Mouse (Mus musculus) mouse embryonic stem cell (cell line): Measurements from ENCODE around the gene Arntl.

Source experiments
- in situ Hi-C, 2 experiments: fragments of 300-500 bp; cut with MboI; formaldehyde crosslinking; loops; 1 replicate in 1 of 2; 3 replicates in 1 of 2; pipeline ENCODE4 v1.14.3; 2019 to 2020; ENCODE audit warnings: low sequenced_read_pairs in 2 of 2, low pct_unique_long_range_greater_than_20kb in 1 of 2, mixed read lengths in 1 of 2; ENCODE audit not compliant: unreplicated experiment in 1 of 2

Gene Arntl

DNA sequence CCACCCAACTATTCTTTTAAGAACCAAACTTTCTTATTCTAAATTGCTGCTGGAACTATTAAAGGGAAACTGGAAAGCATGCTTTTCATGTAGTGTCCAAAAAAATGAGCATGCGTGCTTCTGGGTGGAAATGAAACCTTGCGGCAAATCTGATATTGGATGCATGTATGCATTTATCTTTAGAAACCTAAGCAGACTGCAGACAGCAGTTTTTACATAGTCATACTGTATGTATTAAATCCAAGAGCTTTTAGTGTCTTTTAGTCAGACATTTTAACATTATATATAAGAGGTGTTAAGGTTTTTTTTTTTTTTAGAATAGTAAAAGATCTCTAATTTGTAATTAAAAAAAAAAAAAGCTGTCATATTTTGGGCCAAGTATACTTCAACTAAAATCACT is 140.4 kb downstream of the Arntl start:
- in situ Hi-C loops = no loop called here

DNA sequence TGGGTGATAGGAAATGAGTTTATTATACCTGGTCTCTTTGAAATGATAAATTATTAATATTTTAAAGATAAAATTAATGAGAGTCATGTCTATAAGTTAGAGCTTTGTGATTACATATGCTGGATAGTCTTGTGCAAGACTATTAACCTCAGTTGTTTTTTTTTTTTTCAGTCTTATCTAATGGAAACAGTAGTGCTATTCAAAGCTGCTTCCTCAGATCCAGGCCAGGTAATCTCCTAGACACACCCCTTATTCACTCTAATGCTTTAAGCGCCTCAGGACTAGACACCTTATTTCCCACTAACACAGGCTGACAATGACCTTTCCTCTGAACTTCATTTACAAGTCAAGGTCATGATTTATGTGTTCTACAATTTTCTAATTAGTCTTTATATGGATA is 141.8 kb downstream of the Arntl start:
- in situ Hi-C loops = no loop called here
